Mouse (Mus musculus): ENCODE measurements around the gene Kdelr1. TPM values are rescaled to one million over a fixed set of nuclear protein-coding genes. Genes with fewer than 3 reads are reported as not detected.

The Kdelr1 gene
- polyA plus RNA-seq, 1 experiment from 2014 or later, result 96.6 TPM

- H3K9ac ChIP-seq, result no peak overlapping the region
- no peak for DNase-seq (ENCODE audit: low spot score)
- no peaks in the 10 kb centered on the region for H3K9me3 ChIP-seq (ENCODE audit: control insufficient read depth, low read length)
- no peak for ATAC-seq (ENCODE audit: low FRiP score)
- no peak overlapping the region for H3K4me2 ChIP-seq (replicated peaks)
- 87% methylated on average over 1 of the region's 1 CpGs for WGBS
- no peaks in the 10 kb centered on the region for H3K4me1 ChIP-seq (replicated peaks; ENCODE audit: control insufficient read depth, insufficient read depth, low read length)
- peaks cover 15% of the 10 kb centered on the region for H3K27me3 ChIP-seq (ENCODE audit: control insufficient read depth, insufficient read depth, low read length)
- H3K27ac ChIP-seq, result no peak overlapping the region
- H3K36me3 ChIP-seq (replicated peaks; ENCODE audit: control insufficient read depth, insufficient read depth), result no peaks in the 10 kb centered on the region
- H3K4me3 ChIP-seq (replicated peaks; ENCODE audit: low read length), result no peak overlapping the region
Observed at GRCm38 (mm10) chr7:45929688-45930087, 57.1 kb downstream of the Kdelr1 start.

Other genes with a start within 250 kb of the Kdelr1 start
- 17.2 and 18.3 TPM in 2 replicates for gene Rasip1, start 245.3 kb upstream of the Kdelr1 start, polyA plus RNA-seq (2014; fragmentation: Nextera tagmentation; extraction: Ambion mirVana)
- 3.0 and 3.1 TPM in 2 replicates for gene Mamstr, start 232.8 kb upstream of the Kdelr1 start, polyA plus RNA-seq (2014; fragmentation: Nextera tagmentation; extraction: Ambion mirVana)
- gene Fut2, start 206.4 kb upstream of the Kdelr1 start, polyA plus RNA-seq (2014; fragmentation: Nextera tagmentation; extraction: Ambion mirVana), result 0.07 and 0.11 TPM in 2 replicates
- gene Ntn5, start 188.8 kb upstream of the Kdelr1 start, polyA plus RNA-seq (2014; fragmentation: Nextera tagmentation; extraction: Ambion mirVana), result 1.0 and 1.3 TPM in 2 replicates
- 0.22 and 0.40 TPM in 2 replicates for gene Sec1, start 178.4 kb upstream of the Kdelr1 start, polyA plus RNA-seq (2014; fragmentation: Nextera tagmentation; extraction: Ambion mirVana)
- 28.2 and 29.0 TPM in 2 replicates for gene Car11, start 172.9 kb upstream of the Kdelr1 start, polyA plus RNA-seq (2014; fragmentation: Nextera tagmentation; extraction: Ambion mirVana)
- gene Dbp, start 167.7 kb upstream of the Kdelr1 start, polyA plus RNA-seq (2014; fragmentation: Nextera tagmentation; extraction: Ambion mirVana), result 3.5 and 3.9 TPM in 2 replicates
- 578 and 674 TPM in 2 replicates for gene Rpl18, start 157.3 kb upstream of the Kdelr1 start, polyA plus RNA-seq (2014; fragmentation: Nextera tagmentation; extraction: Ambion mirVana)
- gene Sphk2, start 154.8 kb upstream of the Kdelr1 start, polyA plus RNA-seq (2014; fragmentation: Nextera tagmentation; extraction: Ambion mirVana), result 16.7 and 20.0 TPM in 2 replicates
- 0.17 TPM in 1 of 2 replicates, not detected in the other for gene Fam83e, start 151.6 kb upstream of the Kdelr1 start, polyA plus RNA-seq (2014; fragmentation: Nextera tagmentation; extraction: Ambion mirVana)
- not detected in 2 replicates for gene Spaca4, start 147.0 kb upstream of the Kdelr1 start, polyA plus RNA-seq (2014; fragmentation: Nextera tagmentation; extraction: Ambion mirVana)
- gene Lmtk3, start 89.0 kb upstream of the Kdelr1 start, polyA plus RNA-seq (2014; fragmentation: Nextera tagmentation; extraction: Ambion mirVana), result 20.9 and 23.6 TPM in 2 replicates
- 5.2 and 7.3 TPM in 2 replicates for gene Sult2b1, start 88.1 kb upstream of the Kdelr1 start, polyA plus RNA-seq (2014; fragmentation: Nextera tagmentation; extraction: Ambion mirVana)
- 237 and 242 TPM in 2 replicates for gene Cyth2, start 58.2 kb upstream of the Kdelr1 start, polyA plus RNA-seq (2014; fragmentation: Nextera tagmentation; extraction: Ambion mirVana)
- gene Kcnj14, start 48.0 kb upstream of the Kdelr1 start, polyA plus RNA-seq (2014; fragmentation: Nextera tagmentation; extraction: Ambion mirVana), result 1.3 TPM in 2 replicates
- gene Grwd1, start 41.8 kb upstream of the Kdelr1 start, polyA plus RNA-seq (2014; fragmentation: Nextera tagmentation; extraction: Ambion mirVana), result 37.6 and 42.6 TPM in 2 replicates
- gene Grin2d, start 5.6 kb downstream of the Kdelr1 start, polyA plus RNA-seq (2014; fragmentation: Nextera tagmentation; extraction: Ambion mirVana), result 4.3 and 4.4 TPM in 2 replicates
- 0.39 and 0.40 TPM in 2 replicates for gene Syngr4, start 23.9 kb downstream of the Kdelr1 start, polyA plus RNA-seq (2014; fragmentation: Nextera tagmentation; extraction: Ambion mirVana)
- gene Tmem143, start 24.2 kb downstream of the Kdelr1 start, polyA plus RNA-seq (2014; fragmentation: Nextera tagmentation; extraction: Ambion mirVana), result 4.3 and 5.6 TPM in 2 replicates
- gene Emp3, start 48.6 kb downstream of the Kdelr1 start, polyA plus RNA-seq (2014; fragmentation: Nextera tagmentation; extraction: Ambion mirVana), result 34.1 and 38.8 TPM in 2 replicates
- 6.1 and 6.5 TPM in 2 replicates for gene Ccdc114, start 51.3 kb downstream of the Kdelr1 start, polyA plus RNA-seq (2014; fragmentation: Nextera tagmentation; extraction: Ambion mirVana)
- 0.33 and 0.43 TPM in 2 replicates for gene Abcc6, start 157.5 kb downstream of the Kdelr1 start, polyA plus RNA-seq (2014; fragmentation: Nextera tagmentation; extraction: Ambion mirVana)
- 28.2 and 29.3 TPM in 2 replicates for gene Nomo1, start 160.9 kb downstream of the Kdelr1 start, polyA plus RNA-seq (2014; fragmentation: Nextera tagmentation; extraction: Ambion mirVana)
- 1.2 and 1.5 TPM in 2 replicates for gene Kcnj11, start 228.0 kb downstream of the Kdelr1 start, polyA plus RNA-seq (2014; fragmentation: Nextera tagmentation; extraction: Ambion mirVana)